Mouse (Mus musculus) lung, postnatal 0 days (tissue): ENCODE measurements around the gene Mrpl16.

Experiments
- CTCF ChIP-seq: IDR thresholded peaks from 2 replicates; pipeline ENCODE4 v1.5.1; 2016; ENCODE audit warnings: antibody characterized with exemption, mild to moderate bottlenecking
- EP300 ChIP-seq: IDR thresholded peaks from 2 replicates; pipeline ENCODE4 v1.6.1; 2016; ENCODE audit warnings: antibody characterized with exemption, mild to moderate bottlenecking, control low read depth

DNA sequence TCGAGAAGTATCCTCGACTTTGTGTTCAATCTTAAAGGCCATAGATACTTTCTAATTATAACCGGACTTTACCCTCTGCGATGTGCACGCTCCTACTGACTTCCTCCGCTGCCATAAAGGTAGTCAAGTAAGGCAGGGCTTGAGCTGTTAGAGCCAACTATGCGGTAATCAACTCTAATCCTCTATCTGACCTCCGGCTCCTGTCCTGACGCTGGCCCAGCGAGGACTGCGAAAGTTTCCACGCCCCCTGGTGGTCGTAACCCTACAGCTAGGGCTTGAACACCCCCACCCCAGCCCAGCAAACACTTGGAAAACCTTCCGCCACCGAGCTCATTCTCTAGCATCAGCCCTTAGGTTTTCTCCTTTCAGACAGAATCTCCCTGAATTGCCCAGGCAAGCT is 49.6 kb downstream of the Mrpl16 start:
- TF ChIP-seq CTCF = peak; percentile 79
- TF ChIP-seq EP300 = no peak
